Mouse (Mus musculus) CD8-positive naive resting alpha-beta T cell, adult 2 months (primary cell): ENCODE results near the gene Kcnh4.

Experiments
- DNase-seq, 2 experiments: peaks; one replicate each; pipeline ENCODE4 v3.0.0; 2022; ENCODE audit warnings: low read depth in 2 of 2, low spot score in 2 of 2

The Kcnh4 gene

DNA sequence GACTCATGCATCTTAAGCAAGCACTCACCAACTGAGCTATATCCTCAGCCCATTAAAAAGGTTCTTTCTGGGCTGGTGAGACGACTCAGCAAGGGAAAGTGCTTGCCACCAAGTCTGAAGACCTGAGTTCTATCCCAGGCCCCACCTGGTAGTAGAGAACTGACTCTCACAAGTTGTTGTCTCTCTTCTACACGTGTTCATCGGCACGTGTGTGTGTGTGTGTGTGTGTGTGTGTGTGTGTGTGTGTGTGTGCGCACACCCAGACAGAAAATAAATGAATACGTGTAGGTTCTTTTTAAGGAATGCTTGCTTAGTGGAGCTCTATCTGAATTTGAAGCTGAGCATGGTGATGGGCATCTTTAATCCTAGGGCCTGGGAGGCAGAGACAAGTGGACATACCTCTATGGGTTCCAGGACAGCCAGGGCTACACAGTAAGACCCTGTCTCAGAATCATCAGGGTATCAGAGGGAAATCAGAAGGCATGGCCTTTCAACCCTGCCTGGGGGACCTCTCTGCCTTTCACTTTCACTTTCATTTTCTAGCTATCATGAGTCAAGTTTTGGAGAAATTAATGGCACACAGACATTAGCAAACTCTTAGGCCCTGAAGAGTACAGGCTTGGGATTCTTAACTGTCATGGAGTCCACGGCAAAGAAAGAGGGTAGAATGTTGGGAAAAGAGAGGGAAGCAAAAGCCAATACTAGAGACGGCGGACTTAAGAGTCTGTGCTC is 24.4 kb downstream of the Kcnh4 start:
- no peak for DNase-seq

DNA sequence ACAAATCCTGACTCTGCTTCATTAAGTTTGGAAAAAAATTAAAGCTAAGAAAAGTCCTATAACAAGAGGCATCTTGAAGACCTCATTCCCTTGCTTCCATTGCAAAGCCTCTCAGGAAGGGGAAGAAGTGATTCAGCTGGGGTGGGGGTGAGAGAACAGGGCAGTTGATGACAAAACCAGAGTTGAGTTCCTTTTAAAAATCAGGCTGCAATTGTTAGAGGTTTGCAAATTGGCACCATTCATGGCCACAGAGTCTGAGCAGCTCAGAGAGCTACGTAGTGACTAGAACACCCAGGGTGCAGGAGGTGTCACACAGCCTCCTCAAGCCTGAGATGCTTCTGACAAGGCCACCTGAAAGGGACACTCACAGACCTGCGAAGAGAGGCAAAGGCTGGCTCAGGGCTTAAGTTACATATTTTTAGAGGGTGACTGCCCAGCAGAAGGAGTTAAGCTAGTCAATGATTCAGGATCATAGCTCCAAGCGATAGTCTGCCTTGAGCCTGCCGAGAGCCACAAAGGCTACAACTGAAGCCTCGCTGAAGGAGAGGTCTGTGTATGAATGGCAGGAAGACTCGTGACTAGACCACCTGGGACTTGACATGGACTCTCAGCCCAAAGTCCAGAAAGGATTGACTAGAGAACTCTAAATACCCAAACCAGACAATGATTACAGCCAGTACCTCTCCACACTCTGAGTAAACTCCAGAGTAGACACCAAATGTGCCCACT is 29.1 kb downstream of the Kcnh4 start:
- DNase-seq, result no peak

DNA sequence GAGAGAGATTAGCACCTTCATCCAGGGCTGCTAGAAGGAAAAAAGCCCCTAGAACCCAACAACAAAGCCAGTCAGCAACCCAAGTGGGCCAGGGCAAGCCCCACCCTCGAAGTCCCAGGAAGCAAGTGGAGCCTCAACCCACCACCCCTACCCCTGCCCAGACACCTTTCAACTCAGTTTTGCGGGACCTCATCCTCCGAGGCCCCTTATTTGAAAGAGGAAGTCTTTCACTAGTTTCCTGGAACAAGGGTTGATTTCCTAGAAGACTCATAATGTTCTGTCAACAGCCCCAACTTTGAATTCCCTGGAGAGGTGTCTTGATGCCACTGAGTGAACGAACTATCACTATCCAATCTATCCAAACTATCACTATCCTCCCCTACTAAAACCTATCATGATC is 29.8 kb downstream of the Kcnh4 start:
- no peak for DNase-seq

DNA sequence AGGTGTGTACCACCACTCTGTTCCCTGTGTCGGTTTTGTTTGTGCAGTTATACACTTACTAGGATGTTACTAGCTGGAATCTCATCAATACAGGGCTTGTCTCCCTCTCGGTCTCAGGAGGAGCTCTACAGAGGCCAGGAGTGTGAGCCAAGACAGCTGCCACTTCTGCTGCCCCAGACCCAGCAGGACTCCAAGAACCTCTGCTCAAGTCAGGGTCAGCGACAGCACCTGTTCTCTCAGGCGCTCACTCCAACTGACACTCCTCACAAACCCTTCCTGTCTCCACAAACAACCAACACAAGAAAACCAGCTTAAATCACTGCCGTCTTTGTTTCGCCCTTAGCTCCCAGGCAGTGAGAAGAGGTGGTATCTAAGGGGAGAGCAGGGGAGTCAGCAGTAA is 31.1 kb downstream of the Kcnh4 start:
- no peak for DNase-seq

DNA sequence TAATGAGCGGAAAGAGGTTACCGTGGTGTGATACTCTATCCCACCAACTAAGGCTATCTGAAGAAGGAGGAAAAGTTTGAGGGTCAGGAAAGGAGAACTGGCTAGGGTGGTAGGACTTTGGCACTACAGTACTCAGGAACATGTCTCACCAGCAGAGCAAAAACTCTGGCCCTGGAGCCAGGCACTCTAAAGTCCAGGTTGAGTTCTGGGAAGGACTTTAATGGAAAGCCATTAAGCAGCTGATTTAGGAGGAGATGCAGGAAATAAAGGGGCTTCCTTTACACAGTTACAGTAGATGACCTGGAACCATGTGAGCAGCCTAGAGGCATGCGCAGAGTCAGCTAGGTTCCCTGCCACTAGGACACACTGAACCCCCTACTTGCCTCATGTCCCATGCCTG is 32.5 kb downstream of the Kcnh4 start:
- no peak for DNase-seq

GRCm38 (mm10) chr11:100724919-100725512 is 34.7 kb downstream of the Kcnh4 start:
- no peak for DNase-seq

DNA sequence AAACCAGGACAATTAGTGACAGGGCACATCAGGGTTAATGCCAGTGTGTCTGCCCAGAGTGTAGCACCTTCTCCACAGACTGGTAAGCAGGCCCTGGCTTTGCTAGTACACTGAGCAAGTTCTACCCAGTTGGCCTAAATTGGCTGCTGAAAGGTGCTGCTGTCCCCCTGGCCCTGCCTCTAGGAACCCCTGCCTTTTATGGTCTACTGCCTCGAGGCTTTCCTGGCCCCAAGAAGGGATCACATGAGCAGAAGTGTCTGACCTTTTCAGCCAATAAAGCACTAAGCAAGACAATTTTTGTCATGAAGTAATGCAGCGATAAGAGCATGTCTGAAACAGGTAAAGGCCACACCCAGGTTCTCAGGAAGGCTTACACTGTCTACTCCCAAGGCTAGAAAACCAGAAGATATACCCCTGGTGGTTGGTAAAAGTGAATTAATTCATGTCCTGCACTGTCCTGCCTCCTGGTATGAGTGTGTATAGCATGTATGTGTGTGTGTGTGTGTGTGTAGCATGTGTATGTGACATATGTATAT is 37.2 kb downstream of the Kcnh4 start:
- DNase-seq, result no peak

- no peak for DNase-seq
Measured at GRCm38 (mm10) chr11:100721776-100722492, 37.8 kb downstream of the Kcnh4 start.

DNA sequence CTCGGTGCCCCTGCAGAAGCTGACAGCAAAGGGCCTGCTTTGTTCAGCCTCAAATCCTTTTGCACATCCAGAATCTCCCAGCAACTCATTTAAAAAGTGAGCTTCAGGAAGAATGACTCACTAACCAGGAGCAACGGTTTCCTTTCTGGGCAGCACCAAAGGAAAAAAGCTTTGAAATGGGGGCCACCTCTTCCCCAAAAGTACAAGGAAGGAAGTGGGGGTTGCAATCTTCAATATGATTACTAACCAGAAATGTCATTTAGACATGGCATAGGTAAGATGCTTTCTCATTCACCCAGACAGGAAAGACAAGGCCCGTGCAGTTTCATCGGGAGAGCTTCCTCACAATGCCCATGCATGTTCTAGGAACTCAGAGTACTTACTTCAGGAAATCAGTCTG is 38.5 kb downstream of the Kcnh4 start:
- no peak for DNase-seq

GRCm38 (mm10) chr11:100720345-100720744 is 39.4 kb downstream of the Kcnh4 start:
- no peak for DNase-seq

DNA sequence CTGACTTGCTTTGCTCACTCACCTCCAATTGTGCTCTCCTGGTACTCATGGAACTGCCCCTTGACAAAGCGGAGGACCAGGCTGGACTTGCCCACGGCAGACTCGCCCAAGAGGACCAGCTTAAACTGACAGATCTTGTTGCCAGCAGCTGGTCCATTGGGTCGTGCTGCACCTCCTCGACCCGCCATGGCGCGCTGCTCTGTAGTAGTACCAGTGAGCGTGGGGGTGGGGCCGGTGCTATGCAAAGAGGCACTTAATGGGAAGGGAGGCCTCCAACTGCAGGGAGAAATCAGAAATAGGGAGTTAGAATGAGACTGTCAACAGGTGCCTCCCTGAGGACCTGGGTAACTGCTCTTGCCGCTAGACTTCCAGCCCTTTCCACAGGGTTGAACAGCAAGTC is 39.8 kb downstream of the Kcnh4 start:
- no peak for DNase-seq

DNA sequence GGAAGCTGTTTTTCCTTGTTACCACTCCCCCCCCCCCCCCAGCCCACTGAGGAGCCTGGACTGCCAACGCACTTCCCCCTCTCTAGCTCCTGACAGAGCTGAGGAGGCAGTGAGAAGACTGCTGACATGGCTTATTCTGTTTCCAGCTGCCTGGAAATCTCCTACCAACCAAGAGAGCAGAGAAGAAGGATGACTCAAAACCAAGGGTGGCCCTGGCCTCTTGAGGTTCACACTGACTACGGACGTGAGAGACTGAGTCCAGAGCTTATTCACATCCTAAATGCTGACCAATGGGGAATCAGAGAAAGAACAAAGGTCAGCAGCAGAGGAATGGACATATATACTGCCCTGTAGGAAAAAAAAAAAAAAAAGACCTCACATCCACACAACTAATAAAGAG is 40.4 kb downstream of the Kcnh4 start:
- DNase-seq, result no peak

GRCm38 (mm10) chr11:100718866-100719265 is 40.9 kb downstream of the Kcnh4 start:
- DNase-seq, result no peak

DNA sequence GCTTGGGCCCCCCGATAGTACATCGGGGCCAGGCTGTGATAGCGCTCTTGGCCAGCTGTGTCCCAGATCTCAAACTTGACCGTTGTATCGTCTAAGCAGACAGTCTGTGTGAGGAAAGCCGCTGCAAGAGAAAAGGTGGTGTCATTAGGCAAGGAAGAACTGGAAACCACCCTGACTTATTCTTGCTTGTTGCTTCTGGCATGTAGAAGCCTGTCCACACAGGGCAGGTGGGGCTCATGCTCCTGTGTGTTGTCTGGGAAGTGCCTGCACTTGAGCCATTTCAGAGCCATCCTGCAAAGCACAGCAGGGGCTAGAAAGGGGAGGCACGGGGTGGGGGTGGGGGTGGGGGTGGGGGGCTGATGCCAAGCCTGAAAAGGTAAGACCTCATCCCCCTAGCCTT is 41.3 kb downstream of the Kcnh4 start:
- no peak for DNase-seq

GRCm38 (mm10) chr11:100716649-100717048 is 43.1 kb downstream of the Kcnh4 start:
- DNase-seq, result no peak

- DNase-seq, result no peak
Measured at GRCm38 (mm10) chr11:100714948-100715347, 44.8 kb downstream of the Kcnh4 start.

- peak in 1 of 2 experiments; percentile 58 for DNase-seq
Measured at GRCm38 (mm10) chr11:100714534-100714915, 45.2 kb downstream of the Kcnh4 start.

- peak; percentile 51 to 77 for DNase-seq
Measured at GRCm38 (mm10) chr11:100713735-100714533, 45.8 kb downstream of the Kcnh4 start, which contains the start of gene Hspb9. TSS of gene Hspb9 (plus strand) at chr11:100713850.

- DNase-seq, result no peak
Measured at GRCm38 (mm10) chr11:100713174-100713573, 46.6 kb downstream of the Kcnh4 start.

DNA sequence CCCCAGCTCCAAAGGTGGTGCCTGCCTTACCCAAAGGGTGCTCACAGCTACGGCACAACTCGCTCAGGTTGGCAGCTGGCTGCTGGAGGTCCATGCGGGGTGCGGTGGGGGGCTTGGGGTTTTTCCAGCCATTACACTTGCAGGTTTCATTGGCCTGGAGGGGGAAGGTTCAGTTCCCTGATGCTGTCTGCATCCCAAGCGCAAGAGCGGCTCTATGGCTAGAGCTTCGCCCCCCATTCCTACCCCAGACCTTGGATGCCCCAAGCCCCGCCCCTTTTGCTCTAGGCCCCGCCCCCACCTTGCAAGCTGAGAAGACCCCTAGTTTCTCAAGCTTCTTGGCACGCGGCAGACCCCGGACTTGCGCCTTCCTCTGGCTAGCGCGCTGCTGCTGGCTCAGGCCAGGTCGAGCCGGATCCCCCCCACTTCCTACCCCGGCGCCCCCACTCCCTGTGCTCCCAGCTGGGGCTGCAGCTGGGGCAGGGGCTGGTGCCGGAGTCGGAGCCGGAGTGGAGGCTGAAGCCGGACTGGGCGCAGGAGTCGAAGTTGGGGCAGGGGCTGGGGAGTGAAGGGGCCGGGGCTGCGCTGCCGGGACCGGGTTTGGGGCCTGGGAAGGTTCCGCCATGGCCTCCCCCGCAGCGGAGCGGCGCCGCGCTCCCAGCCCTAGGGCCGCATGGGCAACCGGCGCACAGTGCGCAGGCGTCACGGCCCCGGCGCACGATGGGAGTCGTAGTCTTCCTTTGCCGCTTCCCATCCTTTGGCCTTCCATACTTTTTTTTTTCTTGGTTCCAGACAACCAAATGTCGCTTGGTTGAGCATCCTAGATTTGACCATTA is 47.7 kb downstream of the Kcnh4 start, which contains the start of gene Kat2a:
Gene Kat2a, minus strand, starts transcription at position 683 of the 833 bp plus-strand sequence.
- DNase-seq, result no peak
